Mouse (Mus musculus) left cerebral cortex, adult 11 months (tissue): ENCODE measurements at regions not wholly inside any gene's neighbourhood (a gene's known extent, or its start where the extent isn't known, plus 50 kb on each side); places are given as distances from the start of the nearest gene placed in this dataset.

Experiments used
- DNase-seq: peaks from one replicate; pipeline ENCODE4 v3.0.0; 2022; ENCODE audit warnings: low spot score

DNA sequence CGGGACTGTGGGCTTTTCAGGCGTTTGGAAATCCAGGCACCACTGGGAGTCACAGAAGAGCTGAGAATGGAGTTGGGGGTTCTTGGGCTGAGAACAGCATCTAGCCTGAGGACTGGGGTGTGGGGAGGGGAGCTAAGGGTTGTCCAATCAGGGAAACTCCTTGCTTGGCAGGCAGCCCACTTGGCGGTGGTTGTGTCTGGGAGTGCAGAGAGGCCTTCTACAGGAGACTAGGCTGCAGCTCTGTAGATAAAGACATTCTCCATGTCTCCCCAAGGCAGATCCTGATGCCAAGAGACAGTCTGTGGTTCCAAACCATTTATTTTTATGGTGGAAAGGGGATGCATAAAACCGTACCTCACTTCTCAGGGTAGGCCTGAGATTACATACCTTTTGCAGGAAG lies 774.6 kb downstream of the Brinp1 start:
- no peak for DNase-seq

DNA sequence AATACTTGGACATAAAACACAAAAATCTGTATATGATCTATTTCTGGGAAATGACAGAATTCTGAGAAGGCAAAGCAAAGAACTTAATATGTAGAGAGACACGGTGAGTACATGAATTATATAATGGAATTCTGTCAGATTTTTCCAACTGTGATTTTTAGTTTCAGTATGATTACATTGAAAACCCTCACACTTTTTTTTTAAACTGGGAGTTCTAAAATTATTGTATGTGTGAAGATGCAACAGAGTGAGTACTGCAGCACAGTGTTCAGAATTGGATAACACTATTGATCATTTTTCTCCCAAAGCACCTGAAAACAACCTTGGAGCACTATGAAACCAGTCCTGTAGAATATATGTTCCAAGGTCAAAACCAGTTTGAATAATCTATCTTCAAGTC lies 797.7 kb downstream of the Brinp1 start:
- DNase-seq = no peak

DNA sequence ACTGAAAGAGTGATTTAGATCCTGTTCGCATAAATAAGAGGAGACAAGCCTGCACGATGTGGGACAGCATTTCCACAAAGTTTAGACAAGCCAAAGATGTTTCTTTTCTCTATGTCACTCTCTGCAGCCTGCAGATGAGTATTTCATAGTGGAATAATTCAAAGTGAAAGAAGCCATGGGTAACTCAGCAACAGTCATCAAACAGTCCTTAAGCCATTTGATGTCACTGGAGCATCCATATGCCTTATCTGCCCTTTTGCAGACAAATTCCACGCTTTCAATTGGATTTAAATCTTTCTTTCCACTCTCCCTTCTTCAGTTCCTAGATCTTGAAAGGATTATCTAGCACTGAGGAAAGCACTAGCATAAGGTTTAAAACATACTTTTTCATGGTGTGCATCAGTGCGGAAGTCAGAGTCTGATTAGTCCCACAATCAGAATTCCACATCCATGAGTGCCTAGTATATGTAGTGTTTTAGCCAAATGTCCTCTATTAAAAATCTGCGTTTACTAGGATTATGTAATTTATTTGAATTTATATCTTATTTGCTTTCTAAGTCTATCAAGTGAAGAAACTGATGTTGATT lies 805.6 kb downstream of the Brinp1 start:
- DNase-seq = no peak

GRCm38 (mm10) chr4:68128124-68128523 lies 826.1 kb downstream of the Brinp1 start:
- DNase-seq = no peak

- DNase-seq = no peak
Observed at GRCm38 (mm10) chr4:68114502-68114901, 839.7 kb downstream of the Brinp1 start.

DNA sequence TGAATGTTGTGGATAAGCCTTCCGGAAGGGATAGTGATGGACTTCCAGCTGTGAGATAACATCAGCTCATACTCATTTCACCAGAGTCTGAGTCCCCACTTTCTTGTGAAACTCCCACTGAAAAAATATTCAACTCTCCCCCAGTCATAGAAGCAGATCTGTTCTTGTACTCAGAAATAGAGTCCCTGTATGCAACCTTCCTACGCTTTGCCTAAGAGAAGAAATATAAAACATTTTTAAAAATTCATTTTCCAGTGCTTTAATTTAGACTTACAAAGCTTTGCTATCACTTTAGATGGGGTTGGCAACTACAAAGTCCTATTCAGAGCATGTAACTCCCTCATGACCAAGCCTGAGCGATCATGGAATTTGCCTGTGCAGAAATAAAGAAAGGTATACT lies 868.9 kb downstream of the Brinp1 start:
- DNase-seq = no peak

GRCm38 (mm10) chr4:68056813-68057578 lies 897.2 kb downstream of the Brinp1 start:
- no peak for DNase-seq

GRCm38 (mm10) chr4:68022891-68023303 lies 931.3 kb downstream of the Brinp1 start:
- peak; percentile 65 for DNase-seq

- no peak for DNase-seq
Observed at GRCm38 (mm10) chr4:68011371-68011770, 942.8 kb downstream of the Brinp1 start.

GRCm38 (mm10) chr4:67994796-67995283 lies 959.4 kb downstream of the Brinp1 start:
- DNase-seq = no peak

- DNase-seq = peak; percentile 8
Observed at GRCm38 (mm10) chr4:67963456-67963855, 990.7 kb downstream of the Brinp1 start.

DNA sequence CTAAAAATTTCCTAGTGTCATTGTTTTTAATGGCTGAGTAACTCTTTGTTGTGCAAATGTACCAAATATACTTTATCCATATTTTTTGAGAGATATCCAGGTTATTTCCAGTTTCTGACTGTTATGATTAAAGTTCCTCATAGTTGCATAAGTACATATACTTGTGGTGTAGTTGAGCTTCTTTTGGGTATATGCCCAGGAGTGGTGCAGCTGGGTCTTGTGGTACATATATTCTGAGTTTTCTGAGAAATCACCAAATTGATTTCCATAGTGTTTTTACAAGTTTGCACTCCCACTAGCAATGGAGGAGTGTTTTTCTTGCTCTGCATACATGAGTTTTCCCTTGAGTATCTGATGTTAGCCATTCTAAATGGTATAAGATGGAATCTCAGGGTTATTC lies 1006.2 kb downstream of the Brinp1 start:
- DNase-seq = no peak

DNA sequence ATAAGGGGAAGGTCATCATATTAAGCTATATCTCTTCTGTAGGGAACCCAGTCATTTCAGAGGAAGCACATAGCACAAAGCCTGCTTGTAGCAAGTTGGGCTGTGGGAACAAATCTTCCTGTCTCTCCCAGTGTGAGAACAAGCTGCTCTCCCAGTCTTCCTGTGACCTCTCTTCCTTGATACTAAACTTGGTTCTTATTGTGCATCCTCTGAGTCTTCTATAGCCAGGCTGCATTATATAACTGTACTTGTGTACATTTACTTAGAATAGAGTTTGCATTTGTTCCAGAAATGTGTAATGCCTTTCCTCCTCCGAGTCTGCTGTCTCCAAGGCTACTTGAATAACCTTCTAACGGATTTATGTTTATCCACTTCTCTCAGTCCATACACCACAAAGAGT lies 1021.7 kb downstream of the Brinp1 start:
- DNase-seq = peak; percentile 28

DNA sequence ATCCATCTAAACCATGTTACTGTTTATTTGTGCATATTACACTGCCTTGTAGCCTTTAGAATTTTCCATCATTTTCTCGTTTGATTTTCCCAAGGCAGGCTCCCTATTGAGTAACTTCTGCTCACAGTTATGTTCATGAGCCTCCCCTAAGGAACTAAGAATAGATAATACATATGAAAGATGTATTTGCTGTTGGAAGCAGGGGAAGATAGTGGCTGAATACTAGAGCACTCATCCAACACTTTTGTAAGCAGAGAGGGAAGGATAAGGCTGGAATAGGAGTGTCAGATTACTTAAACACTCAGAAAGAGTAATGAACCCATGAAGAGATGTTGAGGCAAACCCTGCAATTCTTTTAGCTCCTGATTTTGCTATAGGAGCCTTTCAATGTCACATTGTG lies 1055.1 kb downstream of the Brinp1 start:
- DNase-seq = no peak

DNA sequence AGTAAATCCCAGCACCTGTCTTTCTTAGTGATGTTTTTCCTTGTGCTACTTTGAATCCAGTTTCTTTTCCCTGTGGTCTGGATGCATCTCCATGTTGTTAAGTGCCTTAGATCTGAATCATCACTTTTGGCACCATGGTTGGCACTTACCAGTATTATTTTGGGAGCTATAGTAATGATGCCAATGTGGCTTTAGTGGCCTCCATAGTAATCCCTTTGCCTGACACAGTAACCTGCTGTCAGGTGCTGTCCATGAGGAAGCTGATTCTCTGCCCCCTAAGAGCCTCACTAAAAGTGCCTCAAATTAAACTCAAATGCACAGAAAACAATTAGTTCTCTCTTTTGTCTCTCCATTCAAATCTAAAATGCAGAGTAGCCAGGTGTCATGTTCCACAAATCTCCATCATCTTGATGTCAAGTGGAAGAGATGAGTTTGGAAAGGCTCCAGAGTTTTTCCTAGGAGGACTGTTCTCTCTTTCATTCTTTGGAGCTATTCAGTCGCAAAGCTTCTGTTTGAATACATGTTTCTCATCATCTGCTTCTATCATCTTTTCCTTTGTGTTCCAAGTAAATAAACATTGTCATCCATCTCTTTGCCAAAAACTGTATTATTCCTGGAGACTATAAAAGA lies 1062.1 kb downstream of the Brinp1 start:
- DNase-seq = no peak

DNA sequence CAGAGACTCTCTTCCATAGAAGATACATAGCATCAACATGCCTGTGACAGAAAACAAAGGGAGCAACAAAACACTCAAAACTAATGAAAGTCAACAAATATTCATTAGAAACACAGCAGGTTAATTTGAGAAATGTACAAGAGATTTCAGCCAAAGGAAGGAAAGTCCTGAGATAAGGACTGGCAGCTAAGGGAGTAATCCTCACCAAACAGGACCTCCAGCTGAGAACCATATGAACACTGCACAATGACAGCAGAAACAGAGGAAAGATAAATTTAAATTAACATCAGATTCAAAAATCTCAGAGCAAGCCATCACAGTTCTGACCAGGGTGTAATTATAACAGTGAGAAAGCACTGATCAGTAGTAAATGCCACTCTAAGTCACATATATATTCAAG lies 1060.6 kb downstream of the Tlr4 start:
- no peak for DNase-seq

GRCm38 (mm10) chr4:67885204-67885603 lies 1057.8 kb downstream of the Tlr4 start:
- DNase-seq = no peak

GRCm38 (mm10) chr4:67862218-67862617 lies 1034.8 kb downstream of the Tlr4 start:
- DNase-seq = no peak

GRCm38 (mm10) chr4:67861801-67862200 lies 1034.4 kb downstream of the Tlr4 start:
- DNase-seq = no peak

- peak; percentile 40 for DNase-seq
Observed at GRCm38 (mm10) chr4:67853001-67853400, 1025.6 kb downstream of the Tlr4 start.

- peak; percentile 15 for DNase-seq
Observed at GRCm38 (mm10) chr4:67833397-67833796, 1006.0 kb downstream of the Tlr4 start.

- no peak for DNase-seq
Observed at GRCm38 (mm10) chr4:67825484-67825883, 998.1 kb downstream of the Tlr4 start.

DNA sequence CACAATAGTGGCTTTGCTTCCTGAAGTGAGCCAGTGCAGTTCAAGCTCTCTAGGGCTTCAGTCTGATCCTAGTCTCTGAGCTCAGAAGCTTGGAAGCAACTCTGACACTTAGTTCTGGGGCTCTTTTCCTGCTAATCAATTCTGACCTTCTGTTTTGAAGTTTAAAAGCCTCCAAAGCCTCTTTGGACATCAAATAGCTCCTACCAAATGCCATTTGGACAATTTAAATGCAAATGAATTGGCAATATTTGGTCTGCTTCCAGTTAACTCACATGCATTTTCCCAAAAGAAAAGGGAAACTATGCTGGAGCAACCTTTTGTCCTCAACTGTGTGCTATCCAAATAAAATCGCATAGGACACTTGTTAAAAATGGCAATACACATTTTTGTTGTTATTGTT lies 968.7 kb downstream of the Tlr4 start:
- no peak for DNase-seq
